Mouse (Mus musculus) frontal cortex, postnatal 14 days (tissue): ENCODE results near the gene Defa30.
"Not testable (repeated sequence)": the region's sequence is repeated elsewhere in the genome, so short reads cannot be mapped to it uniquely, and the experiment has no call there.

ENCODE experiments used
- DNase-seq, 2 experiments: peaks; one replicate each; pipeline ENCODE4 v3.0.0; 2022; ENCODE audit warnings: low spot score in 2 of 2

The Defa30 gene

DNA sequence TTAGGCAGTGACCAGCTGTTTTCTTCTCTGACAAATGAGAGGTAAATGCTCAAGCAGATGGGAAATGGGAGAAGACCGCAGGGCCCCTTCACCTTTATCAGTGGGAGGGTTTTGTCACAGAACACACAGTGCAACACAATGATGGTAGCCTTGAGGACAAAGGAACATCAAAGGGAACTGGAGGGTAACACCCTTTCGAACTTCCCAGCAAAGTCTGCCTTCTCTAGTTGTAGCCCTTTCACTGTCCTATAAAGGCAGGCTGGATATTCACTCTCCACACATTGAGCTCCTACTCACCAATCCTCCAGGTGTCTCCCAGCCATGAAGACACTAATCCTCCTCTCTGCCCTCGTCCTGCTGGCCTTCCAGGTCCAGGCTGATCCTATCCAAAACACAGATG lies at the start of gene Defa30:
Defa30 (plus strand) TSS at position 301 of the 400 bp plus-strand sequence.
- not testable (repeated sequence) for DNase-seq

DNA sequence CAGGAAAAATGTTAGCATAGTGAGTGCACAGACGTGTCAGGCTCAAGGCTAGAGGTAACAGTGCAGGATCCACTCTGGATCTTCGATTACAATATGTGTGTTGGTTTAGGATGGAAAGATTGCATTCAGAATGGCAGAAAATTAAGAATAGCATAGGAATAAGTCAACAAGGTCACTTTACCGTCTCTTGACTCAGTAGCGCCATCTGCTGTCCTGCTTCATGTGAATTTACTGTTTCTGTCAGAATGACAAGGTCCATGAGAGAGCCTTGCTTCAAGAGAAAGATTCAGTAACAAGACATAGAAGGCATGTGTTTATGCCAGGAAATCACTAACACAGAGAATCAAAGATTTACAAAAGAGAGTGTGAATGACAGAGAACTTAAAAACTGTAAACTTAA lies 41.3 kb upstream of the Defa30 start:
- DNase-seq: no peak

DNA sequence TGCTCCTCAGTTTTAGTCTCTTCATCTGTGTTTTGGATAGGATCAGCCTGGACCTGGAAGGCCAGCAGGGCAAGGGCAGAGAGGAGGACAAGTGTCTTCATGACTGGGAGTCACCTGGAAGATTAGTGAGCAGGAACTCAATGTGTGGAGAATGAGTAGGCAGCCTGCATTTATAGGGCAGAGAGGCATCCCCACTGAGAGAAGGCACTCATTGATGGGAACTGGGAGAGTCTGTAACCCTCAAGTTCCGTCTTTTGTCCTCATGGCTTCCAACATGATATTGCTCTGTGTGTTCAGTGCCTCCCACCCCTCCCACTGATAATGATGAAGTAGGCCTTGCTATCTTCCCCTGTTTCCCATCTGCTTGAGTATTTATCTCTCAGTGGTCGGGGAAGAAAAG lies 38.5 kb upstream of the Defa30 start, which contains the start of gene Gm14851:
Gm14851 (minus strand) TSS at position 101 of the 400 bp plus-strand sequence.
- DNase-seq: not testable (repeated sequence)

DNA sequence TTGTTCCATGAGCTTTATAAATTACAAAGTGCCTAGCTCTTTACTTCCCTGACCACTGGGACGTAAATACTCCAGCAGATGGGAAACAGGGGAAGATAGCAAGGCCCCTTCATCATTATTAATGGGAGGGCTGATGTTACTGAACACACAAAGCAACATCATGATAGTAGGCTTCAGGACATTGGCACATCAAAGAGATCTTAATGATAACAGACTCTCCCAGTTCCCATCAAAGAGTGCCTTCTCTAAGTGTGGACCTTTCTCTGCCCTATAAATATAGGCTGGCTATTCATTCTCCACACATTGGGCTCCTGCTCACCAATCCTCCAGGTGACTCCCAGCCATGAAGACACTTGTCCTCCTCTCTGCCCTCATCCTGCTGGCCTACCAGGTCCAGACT lies 27.5 kb downstream of the Defa30 start, which contains the start of gene Defa22:
Defa22 (plus strand) TSS at position 301 of the 400 bp plus-strand sequence.
- DNase-seq: not testable (repeated sequence)
